Mouse (Mus musculus): ENCODE results near the gene Bcl10.
A peak's percentile ranks its signal among the peaks of the same experiment; 100 is the strongest.
"Not testable (repeated sequence)": the region's sequence is repeated elsewhere in the genome, so short reads cannot be mapped to it uniquely, and the experiment has no call there.

Gene Bcl10

DNA sequence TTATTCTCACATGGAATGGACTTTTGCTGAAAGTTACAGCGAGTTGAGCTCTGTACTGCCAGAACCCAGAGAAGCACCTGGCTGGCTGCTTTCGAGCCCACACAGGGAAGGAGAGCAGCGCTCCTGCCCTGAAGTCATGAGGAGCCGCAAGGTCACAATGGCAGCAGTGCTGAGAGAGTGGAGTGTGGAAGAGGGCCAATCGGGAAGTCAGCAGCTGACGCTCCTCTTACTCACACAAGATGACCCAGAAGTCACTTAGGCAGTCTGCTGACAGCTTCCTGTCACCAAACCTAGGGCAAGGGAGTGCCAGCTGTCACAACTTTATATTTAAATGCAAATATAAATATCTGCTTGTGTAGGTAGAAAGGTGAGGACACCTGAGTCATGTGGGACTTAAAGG lies 9.3 kb upstream of the Bcl10 start:
- no peak for DNase-seq (ENCODE audit: low spot score)

DNA sequence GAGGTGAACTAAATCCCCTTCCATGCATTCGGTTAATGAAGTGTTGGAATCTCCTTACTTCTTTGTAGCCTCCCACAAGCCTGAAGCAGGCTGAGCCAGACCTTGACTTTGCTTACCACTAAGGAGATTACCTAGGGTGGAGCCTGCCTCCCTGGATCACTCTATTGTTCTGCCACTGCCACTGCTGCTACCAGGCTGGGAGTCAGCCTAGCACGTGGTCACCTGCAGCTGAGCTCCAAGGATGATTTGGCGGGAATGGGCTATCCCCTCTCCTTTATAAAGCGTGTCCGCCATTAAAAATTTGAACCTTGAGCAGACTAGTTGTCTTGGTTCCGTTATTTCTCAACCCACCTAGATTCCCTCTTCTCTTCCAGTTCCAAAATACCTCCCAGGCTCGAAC lies 8.7 kb upstream of the Bcl10 start:
- DNase-seq (ENCODE audit: low spot score) = not testable (repeated sequence)

DNA sequence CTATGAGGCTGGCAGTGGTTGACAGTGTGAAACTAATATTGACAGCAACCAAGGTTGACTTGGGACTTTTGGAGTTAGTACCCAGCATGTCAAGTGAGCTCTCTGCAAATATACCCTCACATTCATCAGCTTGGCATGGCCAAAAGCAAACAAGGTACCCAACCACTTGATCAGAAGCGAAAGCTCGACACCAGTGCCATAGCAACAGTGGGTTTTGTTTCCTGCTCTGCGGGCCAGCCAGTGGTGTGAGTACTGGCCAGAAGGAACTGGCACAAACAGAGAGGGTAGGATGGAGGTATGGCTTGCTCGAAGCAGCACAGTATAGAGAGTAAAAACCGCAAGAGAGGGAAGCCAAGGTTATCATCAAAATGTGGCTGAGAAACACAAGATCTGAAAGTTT lies 6.2 kb upstream of the Bcl10 start:
- DNase-seq (ENCODE audit: low spot score) = no peak

DNA sequence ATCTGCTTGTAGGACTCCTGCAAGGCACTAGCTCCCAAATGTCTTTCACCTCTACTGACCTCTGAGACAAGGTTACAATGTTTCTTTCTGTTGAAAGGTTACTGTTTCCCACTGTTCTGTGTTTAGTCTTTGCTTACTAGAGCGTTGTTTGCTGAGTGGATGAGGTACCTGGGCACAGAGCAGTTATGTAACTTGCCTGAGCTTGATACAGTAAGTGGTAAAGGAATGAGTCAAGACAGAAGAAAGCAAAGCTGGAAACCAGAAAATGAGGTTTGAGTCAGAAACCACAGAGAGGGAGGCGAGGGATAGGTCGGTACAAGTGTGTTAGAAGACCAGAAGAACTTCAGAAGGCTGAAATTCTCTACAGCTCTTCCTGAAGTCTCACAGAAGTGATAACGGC lies 5.8 kb upstream of the Bcl10 start:
- DNase-seq (ENCODE audit: low spot score) = no peak

DNA sequence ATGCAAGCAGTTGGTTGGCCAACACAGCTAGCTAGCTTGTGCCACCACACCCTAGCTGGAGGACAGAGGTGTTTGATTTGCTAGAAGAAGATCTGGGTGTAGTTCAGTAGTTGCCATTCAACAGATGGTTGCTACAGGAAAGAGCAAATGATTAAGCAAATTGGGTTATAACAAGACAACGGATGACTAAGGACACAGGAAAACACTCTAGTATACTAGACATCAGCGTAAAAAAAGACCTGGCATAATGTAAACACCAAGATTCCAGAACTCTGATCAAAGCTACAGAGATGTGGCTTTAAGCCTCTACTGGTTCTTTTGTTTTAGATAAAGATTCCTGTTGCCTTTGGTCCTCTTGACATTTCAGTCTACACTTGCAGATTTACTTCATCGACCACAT lies 367 bp downstream of the Bcl10 start:
- no peak for DNase-seq (ENCODE audit: low spot score)

DNA sequence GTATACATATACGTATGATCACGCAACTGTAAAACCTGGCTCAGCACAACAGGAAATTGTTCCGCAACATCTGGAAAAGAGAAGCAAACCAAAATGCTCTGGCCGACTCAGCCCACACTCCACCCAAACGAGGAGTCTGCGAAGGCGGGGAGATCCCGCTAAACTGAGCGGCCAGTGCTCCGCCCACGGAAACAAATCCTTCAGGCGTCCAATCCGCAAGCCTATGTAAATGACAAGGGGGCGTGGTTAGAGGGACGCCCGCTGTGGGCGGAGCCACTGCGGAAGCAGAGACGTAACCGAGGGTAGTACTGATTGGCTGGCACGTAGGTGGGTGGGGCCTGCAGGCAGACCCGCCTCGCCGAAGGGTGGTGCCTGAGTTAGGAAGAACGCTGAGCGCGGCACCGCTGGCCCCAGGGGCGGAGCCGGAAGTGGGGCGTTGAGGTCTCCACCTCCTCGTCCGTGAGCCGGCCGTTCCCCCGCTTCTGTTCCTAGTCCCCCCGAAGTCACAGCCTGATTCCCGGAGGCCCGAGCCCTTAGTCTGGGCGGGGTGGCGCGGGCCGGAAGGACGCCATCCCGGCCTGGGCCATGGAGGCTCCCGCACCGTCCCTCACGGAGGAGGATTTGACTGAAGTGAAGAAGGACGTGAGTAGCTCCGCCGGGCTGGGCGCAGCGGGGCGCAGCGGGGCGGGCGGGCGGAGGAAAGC lies 1.4 kb downstream of the Bcl10 start:
- peak; percentile 99 for DNase-seq (ENCODE audit: low spot score)

DNA sequence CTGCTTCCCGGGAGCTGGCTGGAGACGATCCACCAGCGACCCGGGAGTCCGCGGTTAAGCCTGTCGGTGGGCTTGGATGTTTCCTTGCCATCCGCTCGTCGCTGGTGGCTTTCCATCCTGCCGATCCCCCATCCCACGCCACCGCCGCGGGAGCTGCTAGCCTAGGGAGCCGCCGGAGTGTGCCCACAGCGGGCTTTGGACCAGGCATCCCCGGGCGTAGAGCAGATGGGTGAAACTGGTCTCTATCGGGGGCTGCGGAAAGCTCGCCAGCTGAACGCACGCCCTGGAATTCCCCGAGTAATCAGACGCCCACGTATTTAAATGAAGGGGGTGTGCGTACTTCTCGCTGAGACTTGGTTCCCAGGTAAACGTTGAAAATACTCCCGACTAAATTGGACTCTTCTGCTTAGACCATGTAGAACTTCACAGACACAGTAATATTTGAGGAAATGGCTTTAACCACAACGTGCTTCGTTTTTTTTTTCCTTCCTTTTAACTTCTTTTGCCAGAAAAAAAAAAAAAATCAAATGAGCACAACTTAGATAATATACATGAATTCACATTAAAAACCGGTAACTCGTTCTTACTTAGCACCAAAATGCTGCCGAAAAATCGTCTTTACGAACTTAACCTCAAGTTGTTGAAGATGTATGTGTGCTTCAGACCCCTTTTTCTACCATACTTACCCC lies 2.2 kb downstream of the Bcl10 start:
- DNase-seq (ENCODE audit: low spot score) = peak; percentile 59

DNA sequence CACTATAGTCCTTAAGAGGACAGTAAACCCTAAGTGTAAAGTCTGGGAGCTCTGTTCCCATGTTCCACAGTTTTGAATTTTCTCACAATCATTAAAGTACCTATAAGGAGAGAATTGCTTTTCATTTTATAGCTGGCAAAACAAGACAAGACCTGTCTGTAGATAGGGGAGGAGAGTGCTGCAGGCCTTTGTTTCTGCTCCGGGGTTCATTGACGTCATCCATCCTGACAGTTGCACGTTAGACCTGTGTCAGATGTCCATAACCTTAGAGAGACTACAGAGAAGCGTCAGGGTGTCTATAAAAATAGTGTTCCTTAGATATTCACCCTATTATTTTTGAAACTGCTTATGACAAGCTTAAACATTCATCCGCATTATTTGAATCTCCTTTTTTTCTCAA lies 2.9 kb downstream of the Bcl10 start:
- DNase-seq (ENCODE audit: low spot score) = no peak

DNA sequence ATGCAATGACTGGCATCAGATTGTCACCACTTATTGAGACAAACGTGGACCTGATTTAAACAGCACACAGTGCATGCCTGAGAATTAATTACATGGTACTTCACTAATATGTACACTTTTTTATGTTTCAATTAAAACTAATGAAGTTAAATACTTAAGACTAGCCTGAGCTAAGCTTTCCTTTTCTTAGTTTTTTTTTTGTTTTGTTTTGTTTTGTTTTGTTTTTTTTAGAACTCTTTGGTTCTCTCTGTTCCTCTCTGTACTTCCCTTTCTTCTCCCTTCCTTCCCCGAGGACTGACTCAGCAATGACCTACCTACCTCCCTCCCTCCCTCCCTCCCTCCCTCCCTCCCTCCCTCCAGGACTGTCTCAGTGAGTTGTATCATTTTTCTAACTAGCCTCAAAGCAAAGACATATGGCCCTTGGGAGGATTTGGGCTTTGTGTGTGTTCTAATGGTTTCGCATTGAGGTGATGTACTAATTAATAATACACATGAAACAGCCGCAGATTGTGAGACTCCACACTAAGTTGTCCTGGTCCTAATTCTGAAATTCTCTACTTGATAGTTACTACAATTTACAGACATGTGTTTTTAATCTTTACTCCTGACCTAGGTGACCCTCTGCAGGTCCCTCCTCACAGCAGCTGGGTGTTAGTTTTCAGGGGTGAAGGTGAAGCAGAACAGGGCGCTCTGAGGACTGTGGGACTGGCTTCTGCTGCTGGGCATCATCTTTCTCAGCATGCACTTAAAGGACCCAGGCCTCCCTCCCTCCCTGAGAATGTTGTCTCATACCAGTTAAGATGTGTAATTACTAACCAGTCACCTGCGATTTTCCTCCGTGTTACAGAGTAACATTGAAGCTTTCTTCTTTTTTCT lies 7.2 kb downstream of the Bcl10 start:
- no peak for DNase-seq (ENCODE audit: low spot score)

DNA sequence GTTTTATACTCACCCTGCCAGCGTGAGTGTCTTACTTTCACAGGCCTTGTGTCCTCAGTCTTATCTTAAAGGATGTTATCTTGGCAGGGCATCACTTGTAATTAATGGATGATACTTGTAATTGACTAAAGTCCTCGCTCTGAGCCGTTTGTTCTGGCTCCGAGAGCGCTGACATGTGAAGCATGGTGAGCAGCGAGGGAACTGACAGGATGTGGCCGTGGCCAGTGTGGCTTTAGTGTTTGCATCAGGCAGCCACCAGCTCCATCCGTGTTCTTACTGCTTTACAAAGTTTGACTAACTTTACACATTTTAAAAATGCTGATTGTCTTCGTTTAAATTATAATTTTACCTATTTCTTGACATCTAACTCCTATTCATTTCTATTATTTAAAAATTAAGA lies 11.2 kb downstream of the Bcl10 start:
- DNase-seq (ENCODE audit: low spot score) = no peak

DNA sequence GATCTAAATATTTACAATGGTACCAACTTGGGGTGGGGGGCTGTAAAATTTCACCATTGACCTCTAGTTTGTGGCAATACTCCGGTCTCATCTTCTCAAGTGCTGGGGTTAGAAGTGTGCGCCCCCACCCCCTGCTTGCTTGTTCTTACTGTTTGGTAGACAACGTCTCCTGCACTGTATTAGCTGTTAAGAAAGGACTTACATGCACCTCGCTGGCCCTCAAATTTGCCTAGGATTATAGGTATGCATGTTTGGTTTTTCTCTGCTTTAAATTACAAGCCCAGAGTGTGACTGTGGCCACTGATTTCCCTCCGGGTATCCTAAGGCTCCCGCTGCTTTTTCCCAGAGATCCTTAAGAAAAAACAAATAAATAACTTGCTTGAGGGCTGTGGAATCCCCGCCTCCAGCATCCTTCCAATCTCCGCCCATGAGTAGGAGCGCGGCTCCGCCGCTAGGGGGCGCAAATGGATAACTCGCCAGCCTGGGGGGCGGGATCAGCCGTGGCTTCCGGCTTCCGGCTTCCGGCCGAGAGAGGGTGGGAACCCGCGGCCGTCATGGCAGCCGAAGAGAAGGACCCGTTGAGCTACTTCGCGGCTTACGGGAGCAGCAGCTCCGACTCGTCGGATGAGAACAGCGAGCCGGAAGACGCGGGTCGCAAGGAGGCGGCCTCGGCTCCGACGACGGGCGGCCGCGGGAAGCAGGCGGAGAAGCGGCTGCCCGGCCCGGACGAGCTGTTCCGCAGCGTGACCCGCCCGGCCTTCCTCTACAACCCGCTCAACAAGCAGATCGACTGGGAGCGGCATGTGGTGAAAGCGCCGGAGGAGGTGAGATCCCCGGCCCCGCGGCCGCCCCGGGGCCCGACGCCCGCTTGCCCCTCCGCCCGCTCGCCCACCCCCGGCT lies 15.2 kb downstream of the Bcl10 start, which contains the start of gene 2410004B18Rik:
Gene 2410004B18Rik (plus strand): TSS at position 510 of the 900 bp plus-strand sequence.
- peak; percentile 90 for DNase-seq (ENCODE audit: low spot score)

DNA sequence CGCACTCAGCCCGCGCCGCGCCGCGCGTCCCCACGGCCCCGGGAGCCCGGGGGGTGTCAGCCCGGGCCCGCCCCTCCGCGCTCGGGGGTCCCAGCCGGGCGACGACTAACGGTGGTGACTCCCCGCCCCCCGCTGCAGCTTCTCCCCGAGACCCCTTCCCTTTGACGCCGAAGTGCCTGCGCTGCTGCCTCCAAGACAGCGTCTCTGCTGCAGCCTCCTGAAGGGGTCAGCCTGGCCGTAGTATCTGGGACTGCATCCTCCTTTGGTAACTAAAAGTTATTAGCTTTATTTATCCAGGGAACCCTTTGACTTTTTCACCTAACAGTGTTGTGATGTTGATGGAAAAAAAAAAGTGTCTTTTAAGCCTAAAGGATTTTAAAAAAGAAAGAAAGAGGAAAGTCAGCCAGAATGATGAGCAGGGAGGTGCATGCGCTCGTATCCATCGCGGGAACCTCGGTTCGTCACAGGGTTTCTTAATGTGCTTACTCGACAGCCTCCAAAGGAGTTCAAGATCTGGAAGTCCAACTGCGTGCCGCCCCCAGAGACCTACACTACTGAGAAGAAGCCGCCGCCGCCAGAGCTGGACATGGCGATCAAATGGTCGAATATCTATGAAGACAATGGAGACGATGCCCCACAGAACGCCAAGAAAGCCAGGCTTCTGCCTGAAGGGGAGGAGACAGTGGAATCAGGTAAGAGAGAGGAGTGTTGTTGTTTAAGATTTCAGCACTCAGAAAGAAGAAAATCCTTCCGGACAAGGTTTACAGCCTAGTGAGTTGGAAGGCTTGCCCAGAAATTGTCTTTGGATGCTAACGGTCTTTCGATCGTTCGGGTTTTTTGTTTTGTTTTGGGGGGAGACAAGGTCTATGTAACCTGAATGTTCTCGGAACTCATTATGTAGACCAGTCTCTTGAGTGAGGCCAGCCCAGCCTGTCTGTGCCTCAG lies 16.1 kb downstream of the Bcl10 start:
- no peak for DNase-seq (ENCODE audit: low spot score)

DNA sequence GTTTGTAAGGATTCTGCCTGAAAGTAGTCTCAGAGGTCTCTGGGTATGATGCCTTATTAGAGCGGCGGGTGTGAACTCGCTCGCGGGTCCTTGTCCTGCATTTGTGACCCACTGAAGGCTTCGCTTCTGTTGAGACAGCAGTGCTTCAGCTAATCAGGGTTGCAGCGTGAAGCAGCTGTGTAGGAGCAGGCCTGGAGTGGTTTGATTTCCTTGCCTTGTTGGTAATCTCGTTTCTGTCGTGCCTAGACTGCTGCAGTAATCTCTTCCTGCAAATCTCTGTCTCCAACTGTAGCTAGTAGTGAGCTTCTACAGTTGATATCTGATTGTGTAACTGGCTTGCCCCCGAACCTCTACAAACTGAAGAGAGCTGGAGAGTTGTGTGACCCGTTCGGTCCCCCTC lies 16.8 kb downstream of the Bcl10 start:
- no peak for DNase-seq (ENCODE audit: low spot score)

DNA sequence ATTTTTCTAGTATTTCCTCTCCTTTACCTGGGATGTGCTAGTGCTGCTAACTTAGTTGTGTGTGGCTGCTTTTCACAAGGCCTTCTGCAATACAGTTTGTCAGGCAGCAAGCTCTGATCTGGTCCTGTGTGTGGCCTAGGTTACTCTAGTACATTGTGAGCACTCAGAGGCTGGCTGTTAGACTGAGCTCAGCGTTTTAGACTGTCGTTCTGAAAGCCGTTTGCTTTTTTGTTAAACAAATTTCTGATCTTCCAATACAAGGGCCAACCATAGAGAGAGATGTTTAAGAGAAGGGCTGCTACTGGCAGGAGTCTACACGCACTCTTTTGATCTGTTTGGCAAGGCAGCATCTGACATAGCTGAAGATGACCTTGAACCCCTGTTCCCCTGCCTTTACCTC lies 17.4 kb downstream of the Bcl10 start:
- no peak for DNase-seq (ENCODE audit: low spot score)

DNA sequence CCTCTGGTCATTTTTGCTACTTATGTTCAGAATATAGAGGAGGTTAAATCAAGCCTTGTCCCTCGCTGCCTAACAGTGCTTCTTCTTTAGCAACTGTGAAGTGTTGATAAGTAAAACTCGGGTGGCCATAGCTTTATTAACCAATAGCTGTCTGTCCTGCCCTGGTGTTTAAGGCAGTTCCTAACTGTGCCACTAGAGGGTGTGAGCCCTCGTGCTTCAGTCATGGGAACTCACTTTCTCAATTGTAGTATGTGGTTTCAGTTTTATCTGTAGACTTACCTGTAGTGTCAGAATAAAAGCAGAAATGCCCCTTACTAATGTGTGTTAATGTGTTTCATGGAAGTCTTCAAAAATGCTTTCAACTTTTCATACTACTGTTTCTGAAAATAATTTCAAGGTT lies 19.4 kb downstream of the Bcl10 start:
- peak; percentile 38 for DNase-seq (ENCODE audit: low spot score)

DNA sequence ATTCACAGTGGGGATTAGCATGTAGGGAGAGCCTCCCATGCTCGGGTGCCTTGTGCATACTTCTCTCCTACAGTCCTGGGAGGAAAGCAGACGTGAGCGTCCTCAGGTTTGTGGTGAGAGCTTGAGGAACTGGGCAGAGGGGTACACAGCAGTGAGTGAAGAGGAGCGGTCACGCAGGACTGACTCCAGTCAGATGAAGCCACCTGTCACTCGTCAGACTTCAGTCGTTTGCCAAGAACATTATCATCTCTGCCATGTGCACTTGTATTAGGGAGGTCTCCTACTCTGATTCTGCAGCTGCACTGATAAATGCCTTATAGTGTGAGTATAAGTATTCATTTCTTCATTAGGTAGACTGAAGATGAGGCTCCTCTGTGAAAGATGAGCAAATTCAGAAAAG lies 21.7 kb downstream of the Bcl10 start:
- no peak for DNase-seq (ENCODE audit: low spot score)

DNA sequence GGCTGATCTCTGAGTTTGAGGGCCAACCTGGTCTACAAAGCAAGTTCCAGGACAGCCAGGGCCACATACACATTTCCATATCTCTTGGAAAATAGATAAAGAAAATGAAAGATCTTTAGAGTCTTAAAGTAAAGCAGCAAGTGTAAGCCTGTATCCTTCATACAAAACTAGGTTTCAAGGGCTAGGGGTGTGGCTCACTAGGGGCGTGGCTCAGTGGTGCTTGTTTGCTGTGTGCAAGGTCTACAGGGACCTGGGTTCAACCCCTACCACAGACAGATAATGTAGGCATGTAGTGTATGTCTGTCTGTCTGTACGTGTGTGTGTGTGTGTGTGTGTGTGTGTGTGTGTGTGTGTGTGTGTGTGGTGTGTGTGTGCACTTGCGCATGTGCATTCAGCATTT lies 23.3 kb downstream of the Bcl10 start:
- DNase-seq (ENCODE audit: low spot score) = no peak

DNA sequence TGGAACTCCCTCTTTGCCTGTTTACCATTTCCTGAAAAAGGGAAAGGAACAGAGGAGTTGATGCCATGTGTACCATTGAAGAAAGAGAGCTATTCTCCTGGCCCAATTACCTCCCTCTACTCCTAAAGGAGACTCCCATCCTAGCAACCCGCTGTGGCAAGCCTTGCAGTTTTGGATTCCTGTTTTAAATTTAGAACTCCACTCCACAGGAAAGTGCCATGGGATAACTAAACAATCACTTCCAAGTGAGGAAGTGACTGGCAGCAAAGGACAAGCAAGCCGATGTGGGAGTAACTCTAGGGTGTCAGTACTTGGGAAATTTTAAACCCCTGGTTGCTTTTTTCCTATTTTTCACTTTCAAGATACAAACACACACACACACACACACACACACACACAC lies 24.1 kb downstream of the Bcl10 start:
- DNase-seq (ENCODE audit: low spot score) = no peak

DNA sequence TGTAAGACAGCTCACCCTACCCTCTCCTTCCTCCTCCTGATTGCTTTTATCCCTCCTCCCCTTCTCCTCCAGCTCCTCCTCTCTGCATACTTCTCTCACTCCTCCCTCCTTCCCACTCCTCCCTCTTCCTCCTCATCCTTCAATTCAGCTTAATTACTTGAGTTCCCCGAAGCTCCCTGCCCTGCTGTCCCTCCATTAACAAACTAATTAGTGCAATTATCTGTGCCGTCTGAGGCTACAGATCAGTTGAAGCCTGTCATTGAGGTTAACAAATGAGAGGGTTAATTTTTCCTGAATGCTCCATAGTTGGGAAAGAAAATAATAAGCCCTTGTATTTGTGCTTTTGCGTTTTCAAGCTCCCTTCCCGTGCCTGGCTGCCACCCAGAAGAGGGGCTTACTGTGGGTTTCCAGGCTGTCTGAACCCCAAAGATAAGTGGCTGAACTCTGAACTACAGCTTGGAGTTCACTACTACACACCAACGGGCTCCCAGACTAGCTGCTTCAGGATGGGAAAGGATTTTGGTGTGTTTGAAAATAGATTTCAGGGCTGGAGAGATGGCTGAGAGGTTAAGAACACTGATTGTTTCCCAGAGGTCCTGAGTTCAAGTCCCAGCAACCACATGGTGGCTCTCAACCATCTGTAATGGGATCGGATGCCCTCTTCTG lies 25.1 kb downstream of the Bcl10 start:
- no peak for DNase-seq (ENCODE audit: low spot score)
